Mouse (Mus musculus) ovary, adult 2 months (tissue): ENCODE results near the gene Rab7. TPM values are rescaled to one million over a fixed set of nuclear protein-coding genes. Genes with fewer than 3 reads are reported as not detected.

Experiments
- polyA plus RNA-seq: library from polyadenylated mRNA; depleted of rRNA; stranded (reverse); fragments of >200 nt; gene quantifications from 2 replicates; pipeline ENCODE4 v1.2.3, GENCODE M21; 2012; rRNA removed

Gene Rab7
- polyA plus RNA-seq = 104 and 150 TPM in 2 replicates

GRCm38 (mm10) chr6:88044577-88045405 lies at the start of gene Rab7:
TSS of gene Rab7 (minus strand) at chr6:88045270.

GRCm38 (mm10) chr6:88084278-88085151 lies 39.4 kb upstream of the Rab7 start, which contains the start of gene Rpn1:
TSS of gene Rpn1 (plus strand) at chr6:88084482.

DNA sequence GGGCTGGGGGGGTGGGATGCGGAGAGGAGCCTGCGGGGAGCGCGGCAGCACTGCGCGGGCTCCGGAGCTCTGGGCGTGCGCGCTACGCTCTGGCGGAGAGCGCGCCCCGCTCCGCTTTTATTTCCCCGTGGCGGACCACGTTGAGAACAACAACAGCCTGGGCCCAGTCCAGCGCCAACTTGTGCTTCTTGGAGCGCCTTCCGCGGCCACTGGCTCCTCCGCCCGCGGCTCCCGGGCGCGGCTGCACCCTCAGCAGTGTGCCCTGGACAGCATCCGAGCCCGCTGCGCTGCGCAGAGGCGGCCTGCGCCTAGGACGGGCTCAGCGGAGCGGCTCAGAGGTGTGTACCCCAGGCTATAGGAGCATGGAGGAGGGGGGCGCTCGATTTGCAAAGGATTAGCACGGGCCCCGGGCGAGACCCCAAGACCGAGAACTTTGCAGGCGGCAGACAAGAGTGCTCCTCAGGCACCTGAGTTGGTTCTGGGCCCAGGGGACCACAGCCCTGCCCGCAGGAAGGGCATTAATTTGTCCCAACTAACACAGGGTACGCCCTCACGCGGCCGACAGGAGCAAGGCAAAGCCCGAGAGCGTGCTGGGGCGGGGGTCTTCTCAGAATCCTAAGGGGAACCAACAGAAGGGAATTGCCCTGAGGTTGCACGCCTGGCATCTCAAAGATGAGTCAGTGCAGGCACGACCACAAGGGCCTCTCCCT lies 63.4 kb downstream of the Rab7 start, which contains the start of gene H1fx:
Gene H1fx, minus strand, starts transcription at position 91 of the 710 bp plus-strand sequence.

Other genes starting within 250 kb of the Rab7 start
- 60.3 and 61.7 TPM in 2 replicates for gene Rab43, start 233.1 kb downstream of the Rab7 start, polyA plus RNA-seq
- gene Gm45140, start 209.5 kb downstream of the Rab7 start, polyA plus RNA-seq = 0.64 and 1.2 TPM in 2 replicates
- 7.6 and 12.7 TPM in 2 replicates for gene Isy1, start 206.5 kb downstream of the Rab7 start, polyA plus RNA-seq
- gene Cnbp, start 194.2 kb downstream of the Rab7 start, polyA plus RNA-seq = 213 and 251 TPM in 2 replicates
- gene Copg1, start 157.5 kb downstream of the Rab7 start, polyA plus RNA-seq = 38.9 and 45.7 TPM in 2 replicates
- 32.0 and 38.1 TPM in 2 replicates for gene Hmces, start 131.3 kb downstream of the Rab7 start, polyA plus RNA-seq
- gene H1fx, start 63.6 kb downstream of the Rab7 start, polyA plus RNA-seq = 72.3 and 74.1 TPM in 2 replicates
- 296 and 307 TPM in 2 replicates for gene Rpn1, start 39.2 kb upstream of the Rab7 start, polyA plus RNA-seq
- 76.8 and 131 TPM in 2 replicates for gene Gata2, start 148.6 kb upstream of the Rab7 start, polyA plus RNA-seq
- gene Dnajb8, start 177.0 kb upstream of the Rab7 start, polyA plus RNA-seq = not detected in 2 replicates